Mouse (Mus musculus) neural tube, embryonic 11.5 days (tissue): ENCODE results near the gene Pigg. TPM values are rescaled to one million over a fixed set of nuclear protein-coding genes. Genes with fewer than 3 reads are reported as not detected.

Experiments used
- ATAC-seq: fragments of 200-750 bp; cut with Nextera tagmentation; 2 replicates; pipeline ENCODE4 v1.8.0; 2017; ENCODE audit warnings: moderate number of reproducible peaks, mild to moderate bottlenecking, moderate TSS enrichment, moderate library complexity; ENCODE audit not compliant: insufficient read depth, low FRiP score, low TSS enrichment
- DNase-seq: peaks from one replicate; pipeline ENCODE4 v3.0.0-alpha.2; 2015; ENCODE audit warnings: low spot score
- H3K27ac ChIP-seq: fragments of 300-500 bp; sonication (generic); 2 replicates; pipeline ENCODE4 v1.5.1; 2014; ENCODE audit warnings: low read depth, mild to moderate bottlenecking, low read length
- H3K27me3 ChIP-seq: fragments of 300-500 bp; sonication (generic); 2 replicates; pipeline ENCODE4 v1.6.1; 2014; ENCODE audit warnings: mild to moderate bottlenecking, low read length, mixed read lengths; ENCODE audit not compliant: control insufficient read depth, insufficient read depth
- H3K36me3 ChIP-seq: fragments of 300-500 bp; sonication (generic); 2 replicates; pipeline ENCODE4 v1.6.1; 2014; ENCODE audit warnings: mild to moderate bottlenecking, low read length, moderate library complexity, mixed read lengths; ENCODE audit not compliant: control insufficient read depth, insufficient read depth
- H3K4me1 ChIP-seq: fragments of 300-500 bp; sonication (generic); 2 replicates; pipeline ENCODE4 v1.6.1; 2014; ENCODE audit warnings: low read length, mixed read lengths; ENCODE audit not compliant: control insufficient read depth, insufficient read depth
- H3K4me2 ChIP-seq: fragments of 300-500 bp; sonication (generic); 2 replicates; pipeline ENCODE4 v1.6.1; 2014; ENCODE audit warnings: low read depth, mild to moderate bottlenecking, moderate library complexity
- H3K4me3 ChIP-seq: fragments of 300-500 bp; sonication (generic); 2 replicates; pipeline ENCODE4 v1.5.1; 2014; ENCODE audit warnings: low read depth, low read length
- H3K9ac ChIP-seq: fragments of 300-500 bp; sonication (generic); 2 replicates; pipeline ENCODE4 v1.6.1; 2014; ENCODE audit warnings: mild to moderate bottlenecking, low read length
- H3K9me3 ChIP-seq: fragments of 300-500 bp; sonication (generic); 2 replicates; pipeline ENCODE4 v1.6.1; 2016; ENCODE audit warnings: low read length; ENCODE audit not compliant: control insufficient read depth
- WGBS: fragments of 180-500 bp; shearing (Covaris S2); extraction: QIAGEN DNeasy Blood & Tissue Kit; methylation state at CpG from one replicate; pipeline ENCODE4 v1.1.7; 2014; 5-methylcytosine and 5-hydroxymethylcytosine counted together
- polyA plus RNA-seq: library from polyadenylated mRNA; unstranded; fragments of >200 nt; fragmentation: Nextera tagmentation; extraction: Ambion mirVana; gene quantifications from 2 replicates; pipeline ENCODE4 v1.2.1, GENCODE M21; 2014

Gene Pigg
- polyA plus RNA-seq, 1 experiment from 2014 or later, result 3.6 TPM

GRCm38 (mm10) chr5:108366328-108366983, 54.0 kb downstream of the Pigg start:
- H3K9ac ChIP-seq, result peak overlapping the region; percentile 39; the same call in 1 of the 2 replicates
- H3K36me3 ChIP-seq, result no peaks in the 10 kb centered on the region
- peaks cover 17% of the 10 kb centered on the region for H3K4me1 ChIP-seq
- ATAC-seq, result no peak
- H3K27me3 ChIP-seq, result peaks cover 76% of the 10 kb centered on the region
- H3K27ac ChIP-seq, result no peak overlapping the region
- no peaks in the 10 kb centered on the region for H3K9me3 ChIP-seq
- 2% methylated on average over 57 of the region's 60 CpGs for WGBS
- peak overlapping the region; percentile 52 for H3K4me3 ChIP-seq
- H3K4me2 ChIP-seq, result peak overlapping the region; percentile 89
- peak; percentile 18 for DNase-seq

GRCm38 (mm10) chr5:108366984-108367841, 54.8 kb downstream of the Pigg start:
- Histone ChIP-seq H3K4me3 (peak overlapping the region; percentile 52), H3K9ac (peak overlapping the region; percentile 39), H3K4me1 (peaks cover 17% of the 10 kb centered on the region), H3K27me3 (peaks cover 83% of the 10 kb centered on the region), H3K4me2 (peak overlapping the region; percentile 89), H3K36me3 (no peaks in the 10 kb centered on the region), H3K27ac (no peak overlapping the region), H3K9me3 (no peaks in the 10 kb centered on the region)
- under 1% methylated on average over 62 of the region's 100 CpGs for WGBS
- ATAC-seq (peak; percentile 47; the same call in 1 of the 2 replicates), DNase-seq (peak; percentile 64)

DNA sequence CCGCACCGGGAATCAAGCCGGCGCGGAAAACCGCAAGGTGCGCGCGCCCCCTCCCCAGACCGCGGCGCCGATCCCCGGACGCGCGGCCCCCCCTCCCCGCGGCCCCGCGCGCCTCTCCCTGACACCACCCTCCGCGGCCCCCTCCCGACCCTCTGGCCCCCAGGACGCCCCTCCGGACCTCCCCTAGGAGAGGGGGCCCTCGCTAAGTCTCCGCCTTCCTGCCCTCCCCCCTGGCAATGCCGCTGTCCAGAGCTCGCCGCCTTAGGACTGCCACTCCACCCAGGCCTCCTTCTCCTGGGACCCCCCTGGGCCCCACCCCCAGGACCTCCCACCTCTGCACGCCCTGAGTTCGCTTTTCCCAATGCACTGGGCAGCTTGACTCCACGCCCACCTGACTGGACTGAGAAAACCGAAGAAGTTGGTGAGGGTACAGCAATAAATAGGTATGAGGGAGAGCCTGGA, 55.5 kb downstream of the Pigg start, which contains the start of gene Gm42517:
Gm42517 (minus strand) TSS at position 52 of the 462 bp plus-strand sequence.
- Histone ChIP-seq H3K9me3 (no peaks in the 10 kb centered on the region), H3K27me3 (peaks cover 83% of the 10 kb centered on the region), H3K27ac (no peak within 1 kb of the TSS), H3K4me1 (peaks cover 17% of the 10 kb centered on the region), H3K4me3 (peak within 1 kb of the TSS; percentile 52), H3K4me2 (peak within 1 kb of the TSS; percentile 89), H3K36me3 (no peaks in the 10 kb centered on the region), H3K9ac (peak within 1 kb of the TSS; percentile 39)
- ATAC-seq, result 0 out of 2 replicates have a peak, but pooled peaks have one; percentile 21
- WGBS, result 1% methylated on average over 12 of the region's 36 CpGs
- DNase-seq, result peak; percentile 21

DNA sequence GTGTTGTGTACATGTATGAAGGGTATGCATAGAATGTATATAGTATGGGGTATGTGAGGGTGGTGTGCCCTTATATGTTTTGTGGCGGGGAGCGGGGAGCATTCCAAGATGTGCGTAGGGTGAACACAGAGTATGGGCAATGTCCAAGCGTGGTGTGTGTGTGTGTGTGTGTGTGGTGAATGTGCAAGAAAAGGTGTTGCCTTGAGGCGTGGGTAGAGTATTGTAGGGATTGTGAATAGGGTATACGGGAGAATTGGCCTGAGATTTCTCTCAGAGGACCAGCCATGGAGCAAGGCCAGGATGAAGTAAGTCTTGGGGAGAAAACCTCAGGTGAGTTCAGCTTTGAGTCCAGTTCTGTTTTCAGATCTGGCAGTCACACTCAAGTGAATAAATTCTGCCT, 56.0 kb downstream of the Pigg start:
- WGBS, result 3% methylated on average over 6 of the region's 6 CpGs
- no peaks in the 10 kb centered on the region for H3K9me3 ChIP-seq
- ATAC-seq, result no peak
- peak overlapping the region; percentile 44 for H3K4me2 ChIP-seq
- H3K27me3 ChIP-seq, result peaks cover 78% of the 10 kb centered on the region
- no peak for DNase-seq
- no peaks in the 10 kb centered on the region for H3K36me3 ChIP-seq
- peak overlapping the region; percentile 26 for H3K4me3 ChIP-seq
- H3K9ac ChIP-seq, result no peak overlapping the region
- peaks cover 17% of the 10 kb centered on the region for H3K4me1 ChIP-seq
- H3K27ac ChIP-seq, result no peak overlapping the region

GRCm38 (mm10) chr5:108368851-108369621, 56.6 kb downstream of the Pigg start:
- Histone ChIP-seq H3K4me1 (peaks cover 17% of the 10 kb centered on the region), H3K36me3 (no peaks in the 10 kb centered on the region), H3K27ac (no peak overlapping the region), H3K4me2 (peak overlapping the region; percentile 44), H3K9ac (no peak overlapping the region), H3K9me3 (no peaks in the 10 kb centered on the region), H3K27me3 (peaks cover 74% of the 10 kb centered on the region), H3K4me3 (peak overlapping the region; percentile 26)
- WGBS, result under 1% methylated on average over 49 of the region's 49 CpGs
- ATAC-seq (no peak), DNase-seq (peak; percentile 46)

DNA sequence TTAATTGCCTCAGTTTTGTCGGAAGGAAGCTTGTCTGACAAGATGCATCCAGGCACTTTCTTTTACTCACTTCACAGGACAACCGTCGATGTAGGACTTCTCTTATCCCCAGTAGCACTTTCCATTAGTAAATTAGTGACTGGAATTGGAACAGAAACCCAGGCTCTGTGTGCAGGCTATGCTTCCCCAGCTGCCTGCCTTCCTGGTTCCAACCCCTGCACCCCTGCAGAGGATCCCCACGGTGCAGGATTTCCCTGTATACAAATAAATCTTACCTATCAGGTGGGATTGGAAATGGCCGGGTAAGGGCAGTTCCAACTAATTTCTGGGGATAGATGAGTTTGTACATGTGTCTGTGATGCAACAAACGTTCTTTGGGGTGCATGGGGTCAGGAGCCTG, 57.6 kb downstream of the Pigg start:
- no peaks in the 10 kb centered on the region for H3K36me3 ChIP-seq
- H3K9me3 ChIP-seq, result no peaks in the 10 kb centered on the region
- no peak overlapping the region for H3K4me2 ChIP-seq
- no peak overlapping the region for H3K9ac ChIP-seq
- H3K27ac ChIP-seq, result no peak overlapping the region
- DNase-seq (no peak), ATAC-seq (no peak)
- H3K27me3 ChIP-seq, result peaks cover 68% of the 10 kb centered on the region
- H3K4me3 ChIP-seq, result no peak overlapping the region
- peaks cover 17% of the 10 kb centered on the region for H3K4me1 ChIP-seq
- WGBS, result 1% methylated on average over 6 of the region's 6 CpGs

GRCm38 (mm10) chr5:108374079-108374478, 61.7 kb downstream of the Pigg start:
- H3K4me3 ChIP-seq, result no peak overlapping the region
- ATAC-seq (no peak), DNase-seq (no peak)
- peaks cover 28% of the 10 kb centered on the region for H3K27me3 ChIP-seq
- no peak overlapping the region for H3K27ac ChIP-seq
- H3K36me3 ChIP-seq, result no peaks in the 10 kb centered on the region
- peaks cover 2% of the 10 kb centered on the region; the same call in 1 of the 2 replicates for H3K4me1 ChIP-seq
- no peak overlapping the region for H3K4me2 ChIP-seq
- no peaks in the 10 kb centered on the region for H3K9me3 ChIP-seq
- WGBS, result 75% methylated on average over 5 of the region's 5 CpGs
- H3K9ac ChIP-seq, result no peak overlapping the region

- Histone ChIP-seq H3K9me3 (no peaks in the 10 kb centered on the region), H3K9ac (no peak overlapping the region), H3K4me3 (no peak overlapping the region), H3K4me1 (no peaks in the 10 kb centered on the region), H3K27ac (no peak overlapping the region), H3K27me3 (peaks cover 8% of the 10 kb centered on the region), H3K4me2 (no peak overlapping the region), H3K36me3 (no peaks in the 10 kb centered on the region)
- DNase-seq, result no peak
- ATAC-seq, result no peak
- WGBS, result 79% methylated on average over 1 of the region's 1 CpGs
Observed at GRCm38 (mm10) chr5:108376059-108376458, 63.6 kb downstream of the Pigg start.
